Mouse (Mus musculus): Measurements from ENCODE around the gene Mapk8ip3.
"Not testable (repeated sequence)": the region's sequence is repeated elsewhere in the genome, so short reads cannot be mapped to it uniquely, and the experiment has no call there.

Mapk8ip3 gene

DNA sequence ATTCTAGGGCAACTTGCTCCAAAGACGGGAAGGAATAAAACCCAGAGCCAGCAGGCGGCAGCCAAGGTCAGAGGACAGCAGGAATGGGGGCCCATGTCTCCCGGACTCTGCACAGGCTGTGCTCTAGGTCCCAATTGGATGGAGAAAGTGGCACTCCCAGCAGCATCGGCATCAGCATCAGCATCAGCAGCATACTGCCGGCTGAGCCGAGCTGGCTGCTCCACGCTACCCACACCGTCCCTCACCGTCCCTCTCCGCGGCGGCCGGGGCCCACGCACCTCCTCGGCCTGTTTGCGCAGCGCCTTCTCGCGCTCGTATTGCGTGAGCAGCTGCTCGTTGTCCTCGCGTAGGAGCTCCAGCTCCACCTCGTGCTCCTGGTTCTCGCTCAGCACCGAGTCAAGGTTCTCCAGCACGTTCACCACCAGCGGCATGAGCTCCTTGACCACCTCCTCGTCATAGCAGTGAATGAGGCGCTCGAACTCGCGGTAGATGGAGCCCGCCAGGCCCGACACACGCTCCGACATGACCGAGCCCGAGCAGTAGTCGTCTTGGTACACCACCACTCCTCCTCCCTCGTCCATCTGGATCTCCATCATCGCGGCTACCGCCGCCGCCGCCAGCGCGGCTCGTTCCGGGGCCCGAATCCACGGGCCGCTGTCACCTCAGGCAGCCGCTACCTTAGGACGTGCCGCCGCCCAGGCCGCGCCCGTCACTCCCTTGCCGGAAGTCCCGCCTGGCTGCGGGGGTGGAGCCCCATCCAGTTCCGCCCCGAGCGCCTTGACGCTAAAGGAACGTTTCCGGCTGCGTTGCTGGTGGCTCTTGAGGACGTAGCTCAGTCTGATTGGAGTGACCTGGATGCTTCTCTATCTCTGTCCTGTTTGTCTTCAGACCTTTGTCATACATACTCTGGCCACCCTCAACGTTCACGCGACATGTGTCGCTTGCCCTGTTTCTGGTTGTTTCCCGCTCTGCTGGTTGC, at the start of gene Mapk8ip3:
Mapk8ip3 (minus strand) TSS at position 719 of the 979 bp plus-strand sequence.
- peak; percentile 97 for DNase-seq

DNA sequence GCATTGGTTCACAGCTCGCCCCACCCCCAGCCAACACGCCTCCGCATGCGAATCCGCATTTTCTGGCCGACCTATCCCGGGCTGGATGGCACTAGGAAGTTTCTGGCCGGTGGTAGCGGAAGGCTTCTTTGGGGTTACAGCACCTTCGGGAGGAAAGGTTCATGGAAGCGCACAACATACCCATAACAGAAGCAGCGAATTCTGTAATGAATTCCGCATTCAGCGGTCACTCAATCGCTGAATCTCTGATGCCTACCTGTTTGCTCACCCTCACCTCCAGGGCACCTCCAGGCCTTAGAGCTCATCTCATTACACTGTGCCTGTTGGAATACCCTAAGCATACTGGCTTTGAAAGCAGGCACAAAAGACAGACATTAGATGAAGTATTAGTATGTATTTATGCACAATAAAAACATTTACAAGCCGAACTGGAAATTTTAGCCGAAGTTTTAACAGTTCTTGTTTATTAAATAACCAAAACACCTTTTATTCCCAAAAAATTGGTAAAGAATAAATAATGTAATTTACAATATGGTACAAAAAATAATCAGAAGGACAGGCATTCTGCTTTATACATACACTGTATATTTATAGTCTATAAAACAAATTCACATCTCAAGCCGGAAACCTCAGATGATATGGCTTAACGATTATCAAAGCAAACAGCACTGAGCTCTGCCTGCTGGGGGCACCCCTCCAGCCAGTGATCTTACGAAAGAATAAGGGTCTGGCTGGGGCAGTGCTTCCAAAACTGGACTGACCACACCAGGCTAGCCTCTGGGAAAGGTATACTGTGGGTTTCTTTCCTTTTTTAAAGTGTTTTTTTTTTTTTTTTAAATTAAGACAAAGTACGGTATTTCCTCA, 24.3 kb upstream of the Mapk8ip3 start:
- DNase-seq: no peak

DNA sequence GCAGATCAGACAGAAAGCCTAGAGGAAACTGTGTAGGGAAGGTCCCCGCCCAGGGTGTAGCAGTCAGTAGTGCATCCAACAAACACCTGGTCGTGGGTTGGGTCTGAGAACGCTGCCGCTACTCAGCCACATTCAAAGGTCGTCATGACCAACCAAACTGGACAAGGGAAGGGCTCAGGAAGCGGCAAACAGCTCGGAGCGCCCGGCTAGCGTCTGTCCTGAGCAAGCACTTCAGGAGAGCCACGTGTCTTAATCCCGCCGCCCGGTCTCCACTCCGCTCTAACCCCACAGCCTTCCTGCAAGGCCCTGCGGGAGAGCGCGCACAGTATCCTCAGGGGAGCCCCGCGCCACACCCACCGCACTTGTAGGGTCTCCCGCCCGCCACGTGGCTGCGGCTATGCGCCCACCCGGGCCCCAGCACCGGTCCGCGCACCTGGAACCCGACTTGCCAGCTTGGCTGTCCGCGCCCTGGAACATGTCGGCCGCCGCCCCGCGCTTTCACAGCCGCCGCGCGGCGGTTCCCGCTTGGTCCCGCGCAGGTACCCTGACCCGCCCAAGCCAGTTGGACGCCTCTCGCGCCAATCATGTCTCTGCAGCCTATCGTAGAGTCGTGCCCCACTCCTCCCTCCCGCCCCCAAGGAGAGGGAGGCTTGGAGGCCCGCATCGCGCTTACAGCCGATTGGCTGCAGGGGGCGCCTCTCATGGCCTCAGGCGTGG, 23.5 kb upstream of the Mapk8ip3 start, which contains the start of gene Jpt2:
Jpt2 (minus strand) TSS at position 555 of the 717 bp plus-strand sequence.
- peak; percentile 99 for DNase-seq

DNA sequence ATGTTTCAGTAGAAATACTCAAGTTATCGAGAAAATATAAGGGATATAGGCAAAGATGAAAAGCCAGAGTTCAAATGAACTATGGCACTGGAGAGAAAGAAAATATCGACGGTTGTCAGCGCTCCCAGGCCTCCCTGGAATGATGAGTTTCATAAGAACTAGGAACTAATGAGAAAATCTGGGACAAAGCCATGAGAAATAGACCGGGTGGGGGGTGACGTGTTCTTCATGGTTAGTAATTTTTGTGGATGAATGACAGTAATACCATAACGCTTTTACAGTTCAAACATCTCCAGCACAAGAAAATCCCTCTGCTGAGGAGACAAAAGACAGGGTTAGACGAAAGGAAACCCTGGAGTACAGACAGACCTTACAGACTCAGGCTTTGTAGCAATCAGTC, 22.6 kb upstream of the Mapk8ip3 start:
- no peak for DNase-seq

DNA sequence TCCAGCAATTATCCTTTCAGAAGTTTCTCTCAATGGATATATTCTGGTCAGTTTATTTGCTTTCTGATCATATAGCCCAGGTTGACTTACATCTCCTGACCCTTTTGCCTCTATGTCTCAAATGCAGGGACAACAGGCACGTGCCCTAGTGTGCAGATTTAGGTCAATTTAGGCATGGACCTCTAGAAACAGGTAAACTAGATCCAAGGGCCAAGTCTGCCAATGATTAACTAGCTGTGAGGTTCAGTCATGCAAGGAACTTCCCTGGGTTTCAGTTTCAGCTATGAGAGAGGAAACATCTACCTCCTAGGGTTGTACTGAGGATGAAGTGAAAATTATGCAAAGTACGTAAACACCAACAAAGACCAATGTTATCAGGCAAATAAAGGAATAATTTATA, 16.5 kb upstream of the Mapk8ip3 start:
- peak; percentile 37 for DNase-seq

DNA sequence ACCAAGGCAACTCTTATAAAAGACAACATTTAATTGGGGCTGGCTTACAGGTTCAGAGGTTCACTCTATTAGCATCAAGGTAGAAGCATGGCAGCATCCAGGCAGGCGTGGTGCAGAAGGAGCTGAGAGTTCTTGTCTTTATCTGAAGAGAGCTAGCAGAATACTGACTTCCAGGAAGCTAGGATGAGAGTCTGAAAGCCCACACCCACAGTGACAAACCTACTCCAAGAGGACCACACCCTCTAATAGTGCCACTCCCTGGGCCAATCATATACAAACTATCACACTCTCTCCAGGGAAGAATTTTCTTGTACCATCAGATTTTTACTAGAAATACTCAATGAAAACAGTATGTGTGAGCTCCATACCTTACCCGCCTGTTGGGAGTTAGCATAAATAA, 13.9 kb upstream of the Mapk8ip3 start:
- DNase-seq: no peak

DNA sequence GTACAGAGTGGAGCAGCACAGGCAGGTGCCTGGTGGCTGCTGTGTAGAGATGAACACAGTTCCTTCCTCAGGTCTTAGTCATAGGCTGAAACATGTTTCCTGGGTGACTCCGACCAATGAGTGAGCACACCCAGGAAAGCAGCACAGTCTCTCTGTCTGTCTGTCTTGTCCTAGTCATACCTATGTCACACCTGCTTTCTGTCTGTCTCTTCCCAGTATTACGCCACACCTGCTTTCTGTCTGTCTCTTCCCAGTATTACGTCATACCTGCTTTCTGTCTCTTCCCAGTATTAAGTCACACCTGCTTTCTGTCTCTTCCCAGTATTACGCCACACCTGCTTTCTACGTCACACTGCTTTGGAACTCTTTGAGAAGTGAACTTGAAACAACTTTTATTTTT, 11.4 kb upstream of the Mapk8ip3 start:
- DNase-seq: no peak

DNA sequence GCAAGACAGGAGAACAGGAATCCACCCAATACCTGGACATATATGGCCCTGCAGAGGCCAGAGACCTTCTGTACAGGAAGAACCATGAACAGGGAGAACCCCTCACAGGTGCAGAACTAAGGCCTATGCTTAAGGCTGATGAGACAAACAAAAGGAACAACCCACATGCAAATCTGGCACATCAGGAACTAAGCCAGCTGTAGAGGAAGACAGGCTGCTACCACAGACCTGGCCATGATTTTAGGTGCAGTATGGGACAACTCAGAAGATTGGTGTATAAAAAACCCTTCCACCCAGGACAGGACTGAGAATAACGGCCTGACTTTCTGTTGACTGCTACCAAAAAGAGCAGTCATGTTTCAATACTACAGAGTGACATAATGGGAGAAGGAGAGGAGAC, 6.8 kb upstream of the Mapk8ip3 start:
- not testable (repeated sequence) for DNase-seq

DNA sequence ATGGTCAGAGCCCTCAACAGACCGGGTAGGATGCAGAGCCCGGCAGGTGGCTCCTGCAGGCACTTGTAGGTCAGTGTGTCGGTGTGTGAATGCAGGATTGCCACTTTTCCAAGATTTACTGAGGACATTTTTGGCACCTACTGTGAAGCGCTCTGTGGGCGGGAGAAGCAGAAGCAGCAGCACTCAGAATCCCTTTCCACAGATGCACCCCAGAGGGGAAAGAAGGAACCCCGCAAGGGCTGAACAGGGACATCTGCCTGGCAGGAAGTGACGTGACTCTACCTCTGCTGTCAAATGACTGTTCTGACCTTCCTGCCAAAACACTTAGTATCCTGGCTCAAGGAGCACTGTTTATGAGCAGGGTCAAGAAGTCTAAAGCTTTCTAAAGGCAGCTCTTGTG, 6.3 kb upstream of the Mapk8ip3 start:
- DNase-seq: no peak

DNA sequence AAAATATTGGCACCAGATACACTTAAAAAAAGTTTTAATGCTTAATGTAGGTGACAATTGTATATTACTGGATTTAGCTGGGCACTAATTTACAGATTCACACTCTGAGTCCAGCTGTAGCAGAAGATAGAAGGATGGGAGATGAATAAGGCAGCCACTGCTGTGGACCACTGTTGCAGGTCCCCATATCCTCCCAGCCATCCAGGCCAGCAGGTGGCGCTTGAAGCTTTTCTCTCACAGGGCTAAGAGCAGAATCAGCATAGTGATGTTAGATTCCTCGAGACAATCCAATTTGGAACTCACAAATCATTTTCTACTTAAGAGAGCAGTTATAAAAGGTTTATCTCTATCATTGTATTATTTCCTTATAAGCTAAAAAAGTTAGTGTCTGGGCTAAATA, 5.7 kb upstream of the Mapk8ip3 start:
- DNase-seq: peak; percentile 69

DNA sequence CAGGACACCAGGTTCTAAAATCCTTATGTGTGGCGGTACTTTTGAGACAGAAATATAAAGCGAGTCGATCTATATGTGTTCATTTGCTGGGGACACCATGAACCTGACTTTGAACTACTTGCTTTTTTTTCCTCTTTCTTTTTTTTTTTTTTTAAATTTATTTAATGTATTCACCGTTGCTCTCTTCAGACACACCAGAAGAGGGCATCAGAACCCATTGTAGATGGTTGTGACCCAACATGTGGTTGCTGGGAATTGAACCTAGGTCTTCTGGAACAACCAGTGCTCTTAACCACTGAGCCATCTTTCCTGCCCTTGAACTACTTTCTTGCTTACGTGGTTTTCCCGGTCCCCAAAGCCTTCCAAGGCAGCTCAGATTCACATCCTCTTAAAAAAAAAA, 489 bp upstream of the Mapk8ip3 start:
- no peak for DNase-seq

DNA sequence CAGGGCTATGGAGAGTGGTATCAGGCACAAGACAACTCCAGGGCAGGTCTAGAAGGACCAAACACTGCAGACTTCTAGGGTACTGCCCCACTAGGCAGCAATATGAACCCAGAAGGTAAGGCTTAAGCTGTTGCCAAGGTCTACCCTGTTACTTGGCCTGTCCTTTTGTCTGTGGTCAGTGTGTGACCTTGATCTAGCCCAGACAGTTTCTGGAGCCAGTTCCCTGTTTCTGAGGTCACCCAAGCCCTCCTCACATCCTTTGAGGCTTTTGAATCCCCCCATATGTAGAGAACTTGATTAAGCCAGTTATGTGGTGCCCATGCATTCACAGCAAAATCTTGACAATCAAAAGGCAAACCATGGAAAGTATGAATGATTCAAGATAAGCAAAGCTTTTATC, 1.1 kb downstream of the Mapk8ip3 start:
- DNase-seq: no peak

DNA sequence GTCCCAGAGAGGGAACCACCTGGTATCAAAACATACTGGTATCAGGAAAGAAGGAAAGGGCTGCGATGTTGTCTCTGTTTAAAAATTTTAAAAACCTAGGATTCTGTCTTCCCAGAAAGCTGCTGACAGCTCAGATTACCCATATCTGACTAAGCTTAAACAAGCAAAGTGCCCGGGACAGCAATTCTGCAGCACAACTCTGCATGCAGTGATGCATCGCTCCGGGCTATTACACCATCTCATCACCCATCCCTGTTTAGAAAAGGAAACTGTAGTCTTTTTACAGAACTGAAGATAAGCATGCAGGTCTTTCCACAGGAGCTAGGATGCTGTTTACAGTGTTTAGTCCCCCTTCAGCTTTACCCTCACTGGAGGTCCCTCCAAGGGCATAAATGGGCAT, 1.9 kb downstream of the Mapk8ip3 start:
- no peak for DNase-seq

DNA sequence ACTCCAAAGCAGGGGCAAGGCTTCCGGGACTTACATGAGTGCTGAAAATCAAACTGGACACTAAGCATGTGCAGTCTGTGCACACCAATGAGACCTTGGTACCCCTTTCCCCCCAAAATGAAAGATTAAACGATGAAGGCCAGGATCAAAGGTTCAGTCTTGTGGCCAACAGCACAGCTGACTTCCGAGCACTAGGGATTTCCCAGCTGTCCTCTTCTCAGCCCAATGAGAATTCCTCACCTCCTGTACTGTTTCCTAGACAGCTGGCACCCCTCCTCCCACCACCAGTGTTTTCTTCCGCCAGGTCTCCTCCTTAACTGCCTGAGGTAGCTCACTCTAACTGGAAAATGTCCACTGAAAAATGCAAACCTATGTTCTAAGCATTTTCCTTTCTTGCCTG, 3.6 kb downstream of the Mapk8ip3 start:
- no peak for DNase-seq

DNA sequence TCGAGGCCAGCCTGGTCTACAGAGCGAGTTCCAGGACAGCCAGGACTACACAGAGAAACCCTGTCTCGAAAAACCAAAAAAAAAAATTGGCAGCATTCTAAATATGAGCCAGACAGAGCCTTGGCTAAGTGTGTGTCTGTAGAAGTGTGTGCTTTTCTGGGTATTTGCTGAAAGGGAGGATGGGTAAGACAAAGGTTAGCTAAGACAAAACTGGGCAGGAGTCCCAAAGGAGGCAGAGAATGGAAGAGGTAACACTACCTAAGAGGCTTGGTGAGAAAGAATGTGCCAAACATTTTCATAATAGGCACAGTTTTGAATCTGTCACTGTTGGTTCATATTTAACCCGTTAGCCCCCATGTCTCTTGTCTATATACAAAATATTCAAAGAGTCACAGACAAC, 4.3 kb downstream of the Mapk8ip3 start:
- no peak for DNase-seq

DNA sequence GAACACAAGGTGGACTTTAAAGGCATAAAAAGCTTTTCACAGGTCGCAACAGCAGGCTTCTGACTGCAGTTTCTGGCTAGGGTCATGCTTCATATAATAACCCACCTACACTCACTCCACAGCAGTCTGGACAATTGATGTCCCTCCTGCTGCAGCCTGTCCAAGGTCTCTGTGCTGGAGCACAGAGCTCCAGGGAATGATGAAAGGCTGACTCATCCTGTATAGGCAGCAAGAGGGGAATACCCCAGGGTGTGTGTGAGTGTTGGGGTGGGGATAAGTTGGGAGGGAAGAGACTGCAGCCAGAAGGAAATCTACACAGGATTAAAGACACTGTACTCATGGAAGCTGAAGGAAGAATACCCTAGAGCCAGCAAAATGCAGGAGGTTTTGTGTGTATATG, 7.3 kb downstream of the Mapk8ip3 start:
- DNase-seq: no peak

DNA sequence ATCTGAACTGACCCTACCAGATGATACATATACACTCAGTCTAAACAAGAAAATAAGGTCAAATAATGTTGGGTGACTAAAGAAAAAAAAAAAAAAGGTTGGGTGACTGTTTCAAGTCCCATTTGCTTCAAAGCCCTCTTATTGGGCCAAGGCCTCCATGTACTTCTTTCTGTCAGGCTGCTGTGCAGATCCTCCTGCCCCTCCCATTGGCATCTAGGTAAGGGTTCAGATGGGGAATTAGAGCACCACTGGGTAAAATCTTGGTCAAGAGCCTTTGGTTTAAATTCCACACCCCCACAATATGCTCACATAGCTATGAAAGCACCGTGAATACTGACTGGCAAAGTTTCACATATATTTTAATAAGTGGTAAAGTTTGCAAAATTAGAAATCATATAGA, 13.5 kb downstream of the Mapk8ip3 start:
- DNase-seq: no peak

DNA sequence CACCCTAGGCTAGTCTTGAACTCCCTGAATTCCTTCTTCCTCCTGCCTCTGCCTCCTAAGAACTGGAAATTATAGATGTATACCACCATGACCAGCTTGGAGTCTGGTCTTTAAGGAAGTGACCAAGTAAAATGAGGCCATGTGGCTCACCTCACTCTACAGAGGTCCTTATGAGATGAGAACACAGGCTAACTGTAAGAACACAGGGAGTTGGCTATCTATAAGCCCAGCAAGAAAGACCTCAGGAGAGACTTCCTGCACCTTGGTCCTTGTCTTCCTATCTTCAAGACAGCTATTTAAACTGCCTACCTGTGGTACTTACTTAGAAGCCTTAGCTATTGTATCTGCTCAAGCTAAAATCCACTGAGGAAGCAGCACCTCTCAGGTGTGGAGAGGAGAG, 22.8 kb downstream of the Mapk8ip3 start:
- no peak for DNase-seq

DNA sequence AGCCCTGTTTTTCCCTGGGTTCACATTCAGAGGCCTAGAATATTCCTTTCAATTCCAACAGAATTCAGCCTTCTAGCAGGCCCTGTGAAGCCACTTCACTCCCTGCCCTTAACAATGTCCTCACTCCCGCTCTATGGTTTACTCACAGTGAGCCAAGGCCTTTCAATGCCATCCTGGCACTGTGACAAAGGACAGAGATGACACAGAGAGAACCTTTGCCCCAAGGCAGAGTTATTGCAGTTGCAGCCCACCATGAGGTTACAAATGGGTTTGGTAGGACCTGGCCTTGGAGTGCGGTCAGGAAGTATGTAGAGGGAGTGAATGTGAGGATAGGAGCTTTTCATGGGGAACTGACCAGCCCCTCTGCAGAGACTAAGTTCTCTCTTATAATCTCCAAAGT, 29.2 kb downstream of the Mapk8ip3 start:
- no peak for DNase-seq

DNA sequence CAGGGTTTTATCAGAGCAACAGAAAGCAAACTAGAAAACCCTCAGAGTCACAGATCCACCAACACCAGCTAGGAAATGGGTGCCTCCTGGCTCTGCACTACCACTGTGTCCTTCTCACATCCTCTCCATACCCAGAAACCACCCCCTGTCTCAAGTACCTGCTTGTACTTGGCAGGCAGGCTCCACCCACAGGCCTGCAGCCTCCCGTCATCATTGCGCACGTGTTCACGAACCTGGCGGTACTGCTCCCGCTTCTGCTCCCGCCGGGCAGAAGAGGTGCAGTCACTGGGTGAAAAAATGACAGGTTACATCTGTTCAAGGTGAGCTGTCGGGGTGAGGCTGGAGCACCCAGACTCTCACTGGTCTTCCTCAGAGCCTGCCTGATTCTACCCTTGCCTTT, 33.0 kb downstream of the Mapk8ip3 start:
- DNase-seq: no peak

DNA sequence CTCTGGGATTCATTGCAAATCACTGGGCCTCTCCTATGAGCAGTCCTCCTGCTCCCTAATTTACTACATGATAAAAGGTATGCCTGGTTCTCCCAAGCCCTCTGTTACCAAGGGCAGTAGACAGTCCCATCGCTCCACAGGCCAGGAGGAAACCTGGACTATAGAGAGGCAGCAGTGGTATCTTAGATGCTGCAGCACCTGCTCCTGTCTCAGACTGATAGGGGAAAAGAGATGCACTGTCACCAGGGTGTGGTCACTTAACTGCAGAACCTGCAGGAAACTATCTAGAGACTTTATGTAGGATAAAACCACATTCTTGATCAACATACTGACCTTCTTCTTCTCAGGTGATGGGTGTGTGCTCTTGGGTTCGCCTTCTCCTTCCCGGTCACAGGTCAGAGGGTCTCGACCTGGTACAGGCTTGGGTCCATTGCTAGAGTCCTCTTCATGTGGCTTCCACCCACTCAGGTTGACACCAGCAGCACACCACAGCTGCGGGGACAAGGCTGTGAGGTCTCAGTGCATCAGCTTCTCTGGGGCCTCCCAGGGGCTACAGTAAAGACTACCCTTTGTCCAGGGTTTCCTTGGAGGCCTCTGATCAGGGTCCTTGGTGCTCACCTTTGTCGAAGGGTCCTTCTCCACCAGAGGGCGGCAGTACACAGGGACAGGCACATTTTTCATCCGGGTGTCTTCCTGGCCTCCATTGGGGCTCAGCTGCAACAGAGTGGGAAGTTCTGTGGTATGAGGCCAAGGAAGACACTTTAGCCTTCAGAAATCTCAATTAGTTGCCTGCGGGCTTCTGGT, 33.9 kb downstream of the Mapk8ip3 start:
- DNase-seq: peak; percentile 45

DNA sequence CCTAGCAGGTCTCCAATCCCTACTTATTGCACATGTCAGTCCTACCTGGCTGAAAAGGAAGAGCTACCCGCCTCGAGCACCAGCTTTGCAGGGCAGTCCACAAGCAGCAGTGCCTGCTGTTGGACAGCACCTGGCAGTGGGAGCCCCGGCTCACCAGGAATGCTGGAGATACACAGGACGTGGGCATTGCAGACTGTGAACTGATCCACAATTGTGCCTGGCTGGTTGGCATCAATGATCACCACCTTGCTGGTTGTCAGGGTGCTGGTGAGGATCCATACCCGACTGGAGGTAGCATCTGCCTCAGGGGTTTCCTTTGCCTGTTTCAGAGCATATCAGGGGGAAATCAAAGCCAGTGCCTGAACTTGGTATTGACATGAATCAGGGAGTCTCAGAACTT, 34.7 kb downstream of the Mapk8ip3 start:
- DNase-seq: no peak
